Mouse (Mus musculus) ES-CJ7 (cell line): ENCODE results near the gene Lrrc9.

Experiments used
- DNase-seq: peaks from one replicate; pipeline ENCODE4 v3.0.0; 2011; ENCODE audit warnings: low read depth, low spot score

Lrrc9 gene

DNA sequence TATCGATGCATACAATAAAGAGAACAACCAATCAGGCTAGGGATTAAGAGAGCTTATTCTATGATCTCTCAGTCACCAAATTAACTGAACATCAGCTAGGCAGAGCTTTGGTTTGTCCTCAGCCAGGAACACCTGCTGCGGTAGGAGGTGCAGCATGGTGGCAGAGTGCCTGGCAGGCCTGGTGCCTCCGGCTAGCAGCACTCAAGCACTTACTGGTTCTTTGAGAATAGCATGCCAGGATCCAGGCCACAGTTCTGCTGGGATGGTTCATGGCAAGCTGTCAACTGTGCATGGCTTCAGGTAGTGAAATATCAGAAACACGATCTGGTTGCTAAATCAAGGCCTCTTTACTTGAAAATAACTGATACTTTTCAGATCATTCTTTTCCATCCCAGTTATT, 26.1 kb downstream of the Lrrc9 start:
- no peak for DNase-seq

GRCm38 (mm10) chr12:72476773-72477450, 35.2 kb downstream of the Lrrc9 start:
- DNase-seq, result no peak

GRCm38 (mm10) chr12:72482226-72482625, 40.6 kb downstream of the Lrrc9 start:
- DNase-seq, result no peak

DNA sequence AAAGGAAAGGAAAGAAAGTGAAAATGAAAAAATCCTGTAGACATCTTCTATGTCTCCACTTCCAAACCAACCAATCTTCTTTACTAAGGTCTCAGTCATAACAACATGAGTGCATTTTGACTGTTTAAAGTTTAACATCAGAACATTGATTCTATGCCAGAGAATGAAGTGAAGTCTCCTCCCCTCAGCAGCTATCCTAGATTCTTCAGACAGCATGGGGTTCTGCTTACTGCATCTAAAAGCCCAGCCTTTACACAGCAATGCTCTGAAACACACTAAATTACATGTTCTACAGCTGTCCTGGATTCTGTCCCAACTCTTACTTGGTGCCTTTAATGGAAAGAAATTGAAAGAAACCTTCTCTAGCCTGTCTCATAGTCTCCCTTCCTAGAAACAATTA, 43.2 kb downstream of the Lrrc9 start:
- no peak for DNase-seq

DNA sequence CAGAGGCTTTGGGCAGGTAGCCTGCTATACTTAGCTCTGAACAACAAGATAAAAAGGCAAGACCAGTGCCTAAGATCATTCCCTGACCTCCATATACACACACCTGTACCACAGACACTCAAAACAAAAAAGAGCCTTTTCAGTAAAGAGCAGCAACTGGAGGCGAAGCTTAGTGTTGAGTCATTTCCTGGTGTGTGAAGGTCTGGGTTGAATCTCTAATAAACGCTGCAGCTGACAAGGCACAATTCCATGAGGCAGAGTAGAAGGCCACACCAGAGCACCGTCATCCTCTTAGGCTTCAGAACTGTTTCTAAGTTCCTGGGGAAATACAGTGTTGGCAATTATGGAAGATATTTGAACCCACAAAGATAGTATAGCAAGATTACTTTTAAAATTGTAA, 45.8 kb downstream of the Lrrc9 start:
- DNase-seq, result no peak

DNA sequence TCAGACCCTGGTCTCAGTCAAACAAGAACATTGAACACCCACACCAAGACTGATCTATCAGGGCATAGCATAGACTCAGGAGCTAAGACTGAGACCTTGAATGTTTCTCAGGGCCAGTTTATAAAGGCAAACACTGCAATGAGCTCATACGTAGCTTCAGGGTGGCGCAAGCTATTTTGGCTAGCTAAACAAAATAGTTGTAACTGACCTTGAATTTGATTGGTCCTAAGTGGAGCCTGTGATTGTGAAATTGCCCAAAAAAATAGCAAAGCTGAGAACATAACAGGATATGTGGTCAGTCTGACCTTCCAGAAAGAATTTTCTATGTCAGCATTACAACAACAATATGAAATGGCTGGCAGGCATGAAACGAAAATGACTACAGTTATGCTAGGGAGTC, 48.3 kb downstream of the Lrrc9 start:
- DNase-seq, result no peak

- no peak for DNase-seq
Observed at GRCm38 (mm10) chr12:72491063-72491719, 49.5 kb downstream of the Lrrc9 start.

GRCm38 (mm10) chr12:72496866-72497600, 55.4 kb downstream of the Lrrc9 start:
- no peak for DNase-seq

GRCm38 (mm10) chr12:72509606-72510005, 67.9 kb downstream of the Lrrc9 start:
- no peak for DNase-seq

DNA sequence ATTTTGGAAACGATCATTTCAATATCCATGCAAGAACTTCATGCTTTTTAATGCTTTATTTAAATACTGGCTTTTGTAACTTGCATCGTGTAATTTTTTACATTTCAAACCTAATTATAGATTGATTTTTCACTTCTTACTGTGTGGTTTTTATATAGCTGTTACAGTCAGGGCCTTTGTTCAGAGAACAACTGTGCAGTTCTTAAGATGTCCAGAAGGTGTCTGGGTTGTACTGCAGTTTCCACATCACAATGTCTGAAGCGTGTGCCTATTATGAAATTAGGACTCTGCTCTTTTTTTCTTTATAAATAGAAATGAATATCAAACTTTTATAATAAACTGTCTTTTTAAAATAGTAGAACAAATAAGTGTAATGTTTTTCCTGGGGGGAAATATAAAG, 73.8 kb downstream of the Lrrc9 start:
- peak; percentile 17 for DNase-seq

GRCm38 (mm10) chr12:72518114-72518728, 76.6 kb downstream of the Lrrc9 start:
- no peak for DNase-seq

DNA sequence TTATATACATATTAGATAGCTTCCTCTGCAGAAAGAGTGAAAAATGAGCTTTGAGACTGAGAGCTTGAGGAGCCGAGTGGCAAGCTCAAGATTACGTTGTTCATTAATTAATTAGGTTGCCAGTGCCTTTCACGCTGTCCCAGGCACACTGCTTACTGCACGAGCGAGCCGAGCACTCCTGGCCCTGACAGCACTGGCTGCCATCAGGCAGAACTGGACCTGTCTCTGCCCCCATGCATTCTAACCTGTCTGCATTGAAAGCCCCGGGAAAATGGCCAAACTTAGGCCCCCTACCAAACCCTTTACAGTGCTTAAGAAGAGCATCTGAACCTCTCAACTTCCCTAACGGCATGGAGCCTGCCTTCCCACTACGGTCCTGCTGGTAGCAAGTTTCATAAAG, 77.7 kb downstream of the Lrrc9 start:
- no peak for DNase-seq

GRCm38 (mm10) chr12:72519855-72520254, 78.2 kb downstream of the Lrrc9 start:
- DNase-seq, result no peak

DNA sequence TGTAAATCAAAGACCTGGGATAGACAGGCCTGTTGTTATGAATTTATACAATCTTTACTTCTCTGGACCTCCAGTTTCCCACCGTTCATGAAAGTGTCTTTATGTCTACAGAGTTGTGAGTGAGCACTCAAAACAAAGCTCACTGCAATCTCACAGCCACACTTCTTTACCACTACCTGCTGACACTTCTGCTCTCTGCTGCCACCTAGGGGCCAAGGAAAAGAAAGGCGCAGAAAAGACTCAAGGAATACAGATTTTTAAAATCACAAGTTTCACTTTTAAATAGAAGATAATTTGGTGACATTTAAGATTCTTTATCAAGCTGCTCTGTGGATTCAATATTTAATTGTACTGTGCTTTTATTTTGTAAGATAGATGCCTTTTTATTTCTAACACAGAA, 79.0 kb downstream of the Lrrc9 start:
- peak; percentile 70 for DNase-seq

DNA sequence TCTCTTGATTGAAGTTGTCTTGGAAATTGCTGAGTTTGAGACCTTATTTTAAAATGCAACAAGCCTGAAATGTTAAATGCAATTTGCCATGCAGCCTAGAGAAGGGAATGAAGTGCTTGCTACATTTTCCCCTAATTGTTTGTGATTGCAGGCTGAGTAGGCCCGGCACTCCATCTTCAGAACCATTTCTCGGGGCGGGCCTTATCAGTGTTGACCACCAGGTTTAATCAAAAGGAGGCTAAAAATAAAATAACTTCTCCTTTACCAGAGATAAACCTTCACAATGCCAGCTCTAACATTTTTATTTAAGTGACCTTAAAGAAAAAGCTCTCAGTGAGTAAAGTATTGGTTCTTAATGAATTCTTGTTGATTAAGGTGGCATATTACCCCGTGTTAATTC, 83.9 kb downstream of the Lrrc9 start:
- DNase-seq, result no peak

DNA sequence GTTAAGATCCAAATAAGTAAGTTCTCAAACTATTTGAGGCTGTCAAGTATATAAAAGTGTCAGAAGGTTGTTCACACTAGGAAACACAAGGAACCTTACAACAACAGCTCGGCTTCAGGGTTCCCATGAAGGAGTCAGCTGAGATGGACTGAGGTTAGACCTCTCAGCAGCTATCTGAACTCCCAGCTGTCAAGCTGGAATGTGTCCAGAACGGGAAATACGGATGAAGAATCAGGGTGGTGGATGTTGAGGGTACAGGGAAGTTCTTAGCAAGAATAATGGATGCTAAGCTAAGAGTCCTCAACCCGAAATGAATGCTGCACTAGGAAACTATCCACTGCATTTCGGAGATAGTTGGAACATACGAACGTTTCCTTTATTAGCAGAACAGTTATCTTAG, 90.6 kb downstream of the Lrrc9 start:
- no peak for DNase-seq

DNA sequence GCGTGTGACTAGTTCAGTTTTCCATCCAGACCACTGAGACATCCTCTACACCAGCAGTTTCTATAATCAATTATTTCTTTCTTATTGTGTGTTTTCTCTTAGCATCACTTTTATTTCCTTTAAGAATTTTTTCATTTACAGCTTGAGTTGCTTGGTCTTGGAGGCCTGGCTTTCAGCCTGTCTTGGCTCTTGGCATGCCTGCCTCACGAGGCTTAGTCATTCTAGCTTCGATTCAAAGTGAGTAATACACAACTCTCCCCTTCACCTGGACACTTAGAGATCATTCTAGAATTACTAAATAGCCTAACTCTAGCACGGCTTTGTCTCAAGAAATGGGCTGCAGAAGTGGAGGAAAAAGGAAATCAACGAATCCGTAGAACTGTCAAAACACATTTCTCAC, 92.3 kb downstream of the Lrrc9 start:
- no peak for DNase-seq

- no peak for DNase-seq
Observed at GRCm38 (mm10) chr12:72535599-72535998, 93.9 kb downstream of the Lrrc9 start.

- DNase-seq, result peak; percentile 99
Observed at GRCm38 (mm10) chr12:72536021-72536597, 94.4 kb downstream of the Lrrc9 start, which contains the start of gene Pcnx4. Gene Pcnx4 (plus strand): TSS chr12:72536383.

- DNase-seq, result no peak
Observed at GRCm38 (mm10) chr12:72538571-72538970, 96.9 kb downstream of the Lrrc9 start.

DNA sequence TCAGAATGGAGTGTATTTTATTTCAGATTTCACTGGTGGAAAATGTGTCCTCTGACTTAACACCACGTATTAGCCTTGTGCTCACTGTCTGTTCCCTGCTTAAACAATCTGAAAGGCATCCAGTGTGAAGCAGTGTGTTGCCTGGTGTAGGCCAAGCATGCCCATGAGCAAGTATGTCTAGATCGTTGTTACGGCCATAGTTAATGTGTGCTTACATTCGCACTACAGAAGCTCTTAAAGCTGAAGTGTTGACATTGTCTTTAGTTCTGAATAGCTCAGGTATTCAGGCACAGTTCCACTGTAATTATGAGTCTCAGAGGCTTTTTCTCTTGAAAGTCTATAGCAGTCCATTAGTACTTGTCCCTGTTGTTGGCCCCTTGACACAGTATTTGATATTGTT, 112.7 kb downstream of the Lrrc9 start:
- DNase-seq, result no peak

- no peak for DNase-seq
Observed at GRCm38 (mm10) chr12:72564281-72564795, 122.7 kb downstream of the Lrrc9 start.
